Mouse (Mus musculus) hindbrain, embryonic 11.5 days (tissue): Measurements from ENCODE around the gene Dcpp3. TPM values are rescaled to one million over a fixed set of nuclear protein-coding genes. Genes with fewer than 3 reads are reported as not detected.

Experiments
- ATAC-seq: fragments of 200-750 bp; cut with Nextera tagmentation; 2 replicates; pipeline ENCODE4 v1.8.0; 2017; ENCODE audit warnings: mild to moderate bottlenecking, moderate TSS enrichment, moderate library complexity; ENCODE audit not compliant: low FRiP score
- DNase-seq: peaks from one replicate; pipeline ENCODE4 v3.0.0-alpha.2; 2015; ENCODE audit warnings: low spot score
- H3K27ac ChIP-seq: fragments of 300-500 bp; sonication (generic); 2 replicates; pipeline ENCODE4 v1.5.1; 2014; ENCODE audit warnings: mild to moderate bottlenecking, low read depth, low read length
- H3K27me3 ChIP-seq: fragments of 300-500 bp; sonication (generic); 2 replicates; pipeline ENCODE4 v1.6.1; 2014; ENCODE audit warnings: mild to moderate bottlenecking, low read length, moderate library complexity, mixed read lengths; ENCODE audit not compliant: control insufficient read depth, insufficient read depth
- H3K36me3 ChIP-seq: fragments of 300-500 bp; sonication (generic); 2 replicates; pipeline ENCODE4 v1.6.1; 2014; ENCODE audit warnings: mild to moderate bottlenecking, low read length, moderate library complexity, mixed read lengths; ENCODE audit not compliant: control insufficient read depth, insufficient read depth
- H3K4me1 ChIP-seq: fragments of 300-500 bp; sonication (generic); replicated peaks from 2 replicates; pipeline ENCODE4 v1.6.1; 2014; ENCODE audit warnings: low read length, mixed read lengths; ENCODE audit not compliant: control insufficient read depth, insufficient read depth
- H3K4me2 ChIP-seq: fragments of 300-500 bp; sonication (generic); replicated peaks from 2 replicates; pipeline ENCODE4 v1.6.1; 2014; ENCODE audit warnings: mild to moderate bottlenecking, low read depth, low read length
- H3K4me3 ChIP-seq: fragments of 300-500 bp; sonication (generic); 2 replicates; pipeline ENCODE4 v1.5.1; 2014; ENCODE audit warnings: low read depth, low read length
- H3K9ac ChIP-seq: fragments of 300-500 bp; sonication (generic); 2 replicates; pipeline ENCODE4 v1.6.1; 2014; ENCODE audit warnings: low read depth, low read length
- H3K9me3 ChIP-seq: fragments of 300-500 bp; sonication (generic); 2 replicates; pipeline ENCODE4 v1.6.1; 2016; ENCODE audit warnings: low read length; ENCODE audit not compliant: control insufficient read depth
- WGBS: fragments of 180-500 bp; shearing (Covaris S2); extraction: QIAGEN DNeasy Blood & Tissue Kit; methylation state at CpG from one replicate; pipeline ENCODE4 v1.1.7; 2014; 5-methylcytosine and 5-hydroxymethylcytosine counted together
- polyA plus RNA-seq: library from polyadenylated mRNA; unstranded; fragments of >200 nt; fragmentation: Nextera tagmentation; extraction: Ambion mirVana; gene quantifications from 2 replicates; pipeline ENCODE4 v1.2.1, GENCODE M21; 2014

The Dcpp3 gene
- polyA plus RNA-seq, 1 experiment from 2014 or later = not detected

- 28% methylated on average over 6 of the region's 6 CpGs for WGBS
- Histone ChIP-seq H3K9me3 (no peaks in the 10 kb centered on the region), H3K4me3 (no peak overlapping the region), H3K4me2 (no peak overlapping the region), H3K4me1 (no peaks in the 10 kb centered on the region), H3K27me3 (no peaks in the 10 kb centered on the region), H3K36me3 (no peaks in the 10 kb centered on the region), H3K9ac (no peak overlapping the region), H3K27ac (no peak overlapping the region)
- DNase-seq (no peak), ATAC-seq (no peak)
These were observed 48.7 kb downstream of the Dcpp3 start for GRCm38 (mm10) chr17:23965805-23966425.

- no peak overlapping the region for H3K9ac ChIP-seq
- no peak overlapping the region for H3K4me2 ChIP-seq
- H3K9me3 ChIP-seq = no peaks in the 10 kb centered on the region
- no peaks in the 10 kb centered on the region for H3K27me3 ChIP-seq
- ATAC-seq (no peak), DNase-seq (no peak)
- H3K4me1 ChIP-seq = no peaks in the 10 kb centered on the region
- no peak overlapping the region for H3K4me3 ChIP-seq
- H3K27ac ChIP-seq = no peak overlapping the region
- WGBS = 87% methylated on average over 10 of the region's 10 CpGs
- H3K36me3 ChIP-seq = no peaks in the 10 kb centered on the region
These were observed 49.6 kb downstream of the Dcpp3 start for GRCm38 (mm10) chr17:23966658-23967401.

- Histone ChIP-seq H3K27ac (no peak overlapping the region), H3K27me3 (no peaks in the 10 kb centered on the region), H3K4me2 (no peak overlapping the region), H3K9ac (no peak overlapping the region), H3K9me3 (no peaks in the 10 kb centered on the region), H3K36me3 (no peaks in the 10 kb centered on the region), H3K4me1 (no peaks in the 10 kb centered on the region), H3K4me3 (no peak overlapping the region)
- DNase-seq (no peak), ATAC-seq (no peak)
- 48% methylated on average over 2 of the region's 2 CpGs for WGBS
These were observed 51.5 kb downstream of the Dcpp3 start for GRCm38 (mm10) chr17:23968780-23969179.

Other genes with a start within 250 kb of the Dcpp3 start
- gene Hcfc1r1, start 243.9 kb upstream of the Dcpp3 start, polyA plus RNA-seq = 49.7 and 52.5 TPM in 2 replicates
- 56.6 and 56.8 TPM in 2 replicates for gene Thoc6, start 243.6 kb upstream of the Dcpp3 start, polyA plus RNA-seq
- 1.2 and 3.3 TPM in 2 replicates for gene Tnfrsf12a, start 240.0 kb upstream of the Dcpp3 start, polyA plus RNA-seq
- 12.8 and 18.1 TPM in 2 replicates for gene Cldn6, start 238.2 kb upstream of the Dcpp3 start, polyA plus RNA-seq
- 4.1 and 6.5 TPM in 2 replicates for gene Cldn9, start 233.4 kb upstream of the Dcpp3 start, polyA plus RNA-seq
- 0.08 TPM in 1 of 2 replicates, not detected in the other for gene 1520401A03Rik, start 194.7 kb upstream of the Dcpp3 start, polyA plus RNA-seq
- gene Pkmyt1, start 191.1 kb upstream of the Dcpp3 start, polyA plus RNA-seq = 30.2 and 31.3 TPM in 2 replicates
- gene Paqr4, start 176.6 kb upstream of the Dcpp3 start, polyA plus RNA-seq = 28.0 and 28.9 TPM in 2 replicates
- 2.0 and 2.6 TPM in 2 replicates for gene Kremen2, start 171.6 kb upstream of the Dcpp3 start, polyA plus RNA-seq
- 127 and 135 TPM in 2 replicates for gene Flywch1, start 145.9 kb upstream of the Dcpp3 start, polyA plus RNA-seq
- 27.7 and 30.5 TPM in 2 replicates for gene Flywch2, start 131.4 kb upstream of the Dcpp3 start, polyA plus RNA-seq
- gene Srrm2, start 126.9 kb upstream of the Dcpp3 start, polyA plus RNA-seq = 427 and 573 TPM in 2 replicates
- gene Elob, start 88.3 kb upstream of the Dcpp3 start, polyA plus RNA-seq = 1,090 and 1,145 TPM in 2 replicates
- gene Prss33, start 81.4 kb upstream of the Dcpp3 start, polyA plus RNA-seq = 0.14 TPM in 1 of 2 replicates, not detected in the other
- not detected in 2 replicates for gene Prss32, start 73.6 kb upstream of the Dcpp3 start, polyA plus RNA-seq
- gene Prss41, start 73.3 kb upstream of the Dcpp3 start, polyA plus RNA-seq = 0.92 and 1.6 TPM in 2 replicates
- not detected in 2 replicates for gene Prss21, start 49.4 kb upstream of the Dcpp3 start, polyA plus RNA-seq
- not detected in 2 replicates for gene Dcpp1, start 36.6 kb upstream of the Dcpp3 start, polyA plus RNA-seq
- gene Dcpp2, start 36.6 kb upstream of the Dcpp3 start, polyA plus RNA-seq = not detected in 2 replicates
- not detected in 2 replicates for gene Sbp, start 24.2 kb downstream of the Dcpp3 start, polyA plus RNA-seq
- gene Sbpl, start 37.8 kb downstream of the Dcpp3 start, polyA plus RNA-seq = not detected in 2 replicates
- gene Prss30, start 63.1 kb downstream of the Dcpp3 start, polyA plus RNA-seq = not detected in 2 replicates
- gene Prss22, start 80.6 kb downstream of the Dcpp3 start, polyA plus RNA-seq = 0.25 and 0.51 TPM in 2 replicates
- 0.19 TPM in 1 of 2 replicates, not detected in the other for gene Prss27, start 120.7 kb downstream of the Dcpp3 start, polyA plus RNA-seq
- 79.8 and 87.2 TPM in 2 replicates for gene Kctd5, start 156.0 kb downstream of the Dcpp3 start, polyA plus RNA-seq
- 46.5 and 61.7 TPM in 2 replicates for gene Pdpk1, start 233.5 kb downstream of the Dcpp3 start, polyA plus RNA-seq
- gene Amdhd2, start 246.3 kb downstream of the Dcpp3 start, polyA plus RNA-seq = 31.1 and 33.1 TPM in 2 replicates